Mouse (Mus musculus) adrenal gland, adult 18-20 months (tissue): ENCODE measurements at regions not wholly inside any gene's neighbourhood (a gene's known extent, or its start where the extent isn't known, plus 50 kb on each side); places are given as distances from the start of the nearest gene placed in this dataset.

Experiments
- DNase-seq, 2 experiments: peaks; one replicate each; pipeline ENCODE4 v3.0.0; 2021 to 2022; ENCODE audit warnings: low spot score in 2 of 2

- no peak for DNase-seq
Observed at GRCm38 (mm10) chr10:42131798-42132197, 113.6 kb upstream of the Armc2 start.

DNA sequence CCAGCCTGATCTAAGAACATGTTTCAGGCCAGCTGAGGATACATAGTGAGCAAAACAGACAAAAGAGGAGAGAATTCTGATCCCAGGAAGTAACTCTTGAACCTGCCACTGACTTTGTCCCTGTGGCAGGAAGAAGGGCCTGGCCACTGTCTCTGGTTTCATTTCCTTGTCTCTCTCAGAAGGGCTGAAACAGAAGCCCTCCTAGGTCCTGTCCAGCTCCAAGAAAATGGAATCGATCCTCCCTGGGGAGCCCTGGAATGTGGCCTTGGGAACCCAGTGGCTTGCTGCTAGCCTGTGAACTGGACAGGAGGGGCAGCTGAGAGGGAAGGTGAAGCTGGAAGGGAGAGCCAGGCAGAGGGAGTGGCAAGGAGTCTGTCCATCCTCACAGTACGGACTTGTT, 113.1 kb upstream of the Armc2 start:
- DNase-seq, result no peak

DNA sequence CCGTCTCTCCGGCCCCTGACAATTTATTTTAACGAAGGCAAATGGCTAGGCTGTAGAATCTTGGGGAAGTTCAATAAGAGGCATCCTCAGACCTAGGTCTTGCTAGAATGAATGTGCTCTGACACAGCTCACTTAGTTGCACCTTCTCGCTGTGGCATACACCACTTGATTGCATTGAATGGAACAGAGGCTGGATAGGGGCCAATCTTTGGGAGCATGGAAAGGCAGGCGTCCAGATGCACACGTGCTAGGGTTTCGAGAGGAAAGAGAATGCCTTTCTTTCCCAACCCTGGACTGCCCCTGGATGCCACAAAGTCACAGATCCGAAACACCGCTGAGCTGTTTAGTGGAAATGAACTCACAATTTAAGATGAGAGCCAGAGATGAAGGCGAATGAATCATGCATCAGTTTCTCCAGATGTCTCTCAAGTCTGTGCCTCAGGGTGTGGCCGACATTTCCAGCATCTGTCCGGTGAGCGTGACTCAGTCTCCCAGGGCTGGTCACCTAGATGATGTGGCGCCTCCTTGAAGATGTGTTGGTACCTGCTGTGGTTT, 109.7 kb upstream of the Armc2 start:
- no peak for DNase-seq

GRCm38 (mm10) chr10:42126816-42127215, 108.6 kb upstream of the Armc2 start:
- DNase-seq, result no peak

DNA sequence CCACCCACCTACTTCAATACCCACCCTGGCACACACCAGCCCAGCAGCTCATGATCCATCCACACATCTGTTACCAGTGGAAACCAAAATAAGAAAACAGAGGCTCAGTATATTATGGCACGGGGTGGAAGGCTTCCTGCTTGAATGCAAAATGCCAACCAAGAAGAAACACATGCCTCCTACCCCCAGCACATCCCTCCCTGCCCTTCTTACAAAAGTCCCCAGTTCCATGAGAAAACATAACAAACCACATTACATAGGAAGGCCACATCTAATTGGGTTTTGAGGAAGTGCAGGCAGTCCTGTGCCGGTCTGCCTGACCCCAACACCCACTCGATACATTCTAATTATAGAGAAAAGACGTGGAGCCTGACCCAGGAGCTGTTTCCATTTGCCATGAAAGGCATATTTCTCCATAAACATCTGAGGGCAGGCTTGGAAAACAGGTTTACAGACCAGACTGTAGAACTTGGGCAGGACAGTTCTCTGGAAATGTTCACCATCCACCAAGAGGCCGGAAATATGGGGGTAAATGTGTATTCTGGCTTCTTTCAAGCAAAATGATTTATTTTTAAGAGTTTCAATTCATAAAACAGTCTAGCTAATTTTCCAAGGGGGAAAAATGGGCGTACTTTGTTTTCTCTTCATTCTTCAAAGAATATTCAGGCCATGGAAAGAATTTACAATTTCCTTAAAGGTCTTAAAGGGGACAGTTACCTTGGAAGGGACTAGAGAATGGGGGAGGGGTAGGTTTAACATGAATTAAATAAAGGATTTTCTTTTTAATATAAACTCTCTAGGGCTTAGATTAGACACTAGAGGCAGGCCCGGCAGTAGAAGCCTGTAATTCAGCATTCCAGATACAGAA, 104.8 kb upstream of the Armc2 start:
- no peak for DNase-seq

- no peak for DNase-seq
Observed at GRCm38 (mm10) chr10:42121984-42122383, 103.7 kb upstream of the Armc2 start.

GRCm38 (mm10) chr10:42119326-42119725, 101.1 kb upstream of the Armc2 start:
- no peak for DNase-seq

GRCm38 (mm10) chr10:42118361-42119188, 100.3 kb upstream of the Armc2 start:
- no peak for DNase-seq

DNA sequence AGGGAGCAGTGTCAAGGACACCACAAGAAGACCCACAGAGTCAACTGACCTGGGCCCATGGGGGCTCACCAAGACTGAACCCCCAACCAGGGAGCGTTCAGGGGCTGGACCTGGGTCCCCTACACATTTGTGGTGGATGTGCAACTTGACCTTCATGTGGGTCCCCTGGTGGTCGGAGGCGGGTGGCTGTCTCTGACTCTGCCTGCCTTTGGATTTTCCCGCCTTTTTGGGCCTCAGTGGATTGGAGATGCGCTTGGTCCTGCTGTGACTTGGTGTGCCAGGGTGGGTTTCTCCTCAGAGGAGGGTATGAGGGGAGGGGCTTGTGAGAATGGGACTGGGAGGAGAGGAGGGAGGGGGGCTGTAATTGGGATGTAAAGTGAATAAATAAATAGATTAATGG, 99.3 kb upstream of the Armc2 start:
- DNase-seq, result no peak

DNA sequence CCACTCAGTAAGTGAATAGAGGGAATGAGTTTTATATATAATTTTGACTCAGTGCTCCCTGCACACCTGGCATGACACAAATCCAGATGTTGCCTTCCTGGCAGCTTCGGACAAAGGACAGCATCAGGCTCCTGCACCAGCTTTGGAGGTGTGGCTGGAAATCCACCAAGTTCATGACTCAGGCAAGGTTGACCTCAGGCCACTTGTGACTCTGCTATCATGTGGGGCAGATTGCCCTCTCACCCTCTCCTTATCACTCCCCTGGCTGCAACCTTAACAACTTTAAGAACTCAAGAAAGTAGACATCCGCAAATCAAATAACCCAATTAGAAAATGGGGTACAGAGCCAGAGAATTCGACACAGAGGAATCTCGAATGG, 97.7 kb upstream of the Armc2 start:
- DNase-seq, result peak in 1 of 2 experiments; percentile 38

- no peak for DNase-seq
Observed at GRCm38 (mm10) chr10:42115224-42115919, 97.1 kb upstream of the Armc2 start.

GRCm38 (mm10) chr10:42110704-42111103, 92.5 kb upstream of the Armc2 start:
- DNase-seq, result no peak

GRCm38 (mm10) chr10:42108294-42109014, 90.2 kb upstream of the Armc2 start:
- no peak for DNase-seq

- DNase-seq, result no peak
Observed at GRCm38 (mm10) chr10:42107437-42108293, 89.4 kb upstream of the Armc2 start.

GRCm38 (mm10) chr10:42106611-42107010, 88.4 kb upstream of the Armc2 start:
- DNase-seq, result no peak

GRCm38 (mm10) chr10:42105083-42105482, 86.8 kb upstream of the Armc2 start:
- DNase-seq, result no peak

GRCm38 (mm10) chr10:42102320-42102719, 84.1 kb upstream of the Armc2 start:
- DNase-seq, result no peak

DNA sequence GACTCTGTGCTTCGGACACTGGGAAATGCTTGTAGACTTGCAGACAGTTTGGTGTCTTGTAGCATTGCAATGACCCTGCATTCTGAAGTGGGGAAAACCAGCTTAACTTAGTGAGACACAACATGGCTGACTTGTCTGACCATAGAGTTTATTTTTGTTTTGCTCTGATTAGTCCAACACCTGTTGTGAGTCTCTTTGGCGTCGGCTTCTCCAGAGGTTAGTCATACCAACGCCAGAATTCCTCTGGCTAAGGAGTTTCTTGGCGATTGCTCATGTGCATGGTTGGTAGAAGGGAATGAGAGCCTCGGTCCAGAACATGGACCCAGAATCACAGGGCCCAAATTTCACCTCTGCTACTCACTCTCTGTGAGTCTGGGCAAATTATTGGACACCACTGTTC, 82.9 kb upstream of the Armc2 start:
- DNase-seq, result no peak

- no peak for DNase-seq
Observed at GRCm38 (mm10) chr10:42096924-42097323, 78.7 kb upstream of the Armc2 start.

DNA sequence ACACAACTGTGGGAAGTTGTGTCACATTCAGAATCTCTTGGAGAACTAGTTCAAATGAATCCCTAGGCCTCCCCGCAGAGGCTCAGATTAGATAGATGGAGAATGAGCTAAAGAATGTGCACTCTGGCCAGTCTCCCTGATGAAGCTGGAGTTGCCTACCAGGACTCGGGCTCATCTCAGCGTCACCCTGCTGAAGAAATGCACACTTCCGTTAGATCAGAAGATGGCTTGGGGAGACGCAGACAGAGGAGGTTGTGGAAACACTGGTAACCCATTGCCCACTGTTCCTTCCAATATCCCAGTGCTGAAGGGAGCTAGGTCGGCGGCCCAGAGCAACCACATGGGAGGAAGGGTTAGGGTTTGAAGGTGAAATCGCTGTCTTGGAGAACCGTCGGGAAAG, 77.7 kb upstream of the Armc2 start:
- DNase-seq, result no peak
